ENCODE assay signal across 19 mouse cellular contexts in genomic region chr15:61506361-61506897, GRCm38 (mm10).
DNase-seq lines count a peak whose midpoint lies in the region; ATAC-seq lines count a peak whose summit lies in the region.
"Had no signal": no experiment of that assay in that cellular context is flagged by ENCODE, and none has a peak within 500 bp of the region (broad histone marks: within the 10 kb centered on the region; RNA-seq: fewer than 3 reads in every experiment).

No protein-coding gene starts in this region.

- ATAC-seq in intestine, embryonic 15.5 days = peak; percentile 92
- ATAC-seq in stomach, embryonic 15.5 days (ENCODE audit: insufficient read depth, low FRiP score, low read depth) = peak; percentile 58; the same call in 1 of the 2 replicates
- ATAC-seq: forebrain, embryonic 13.5 days; forebrain, postnatal 0 days had no signal

- no peak overlapping the region for H3K4me2 ChIP-seq in intestine, embryonic 15.5 days (replicated peaks)
- no peak overlapping the region for H3K4me2 ChIP-seq in stomach, embryonic 15.5 days
- H3K4me2 ChIP-seq: embryonic facial prominence, embryonic 13.5 days; forebrain, embryonic 13.5 days; heart, embryonic 12.5 days; hindbrain, embryonic 15.5 days had no signal

- no peak overlapping the region for H3K9ac ChIP-seq in intestine, embryonic 15.5 days
- H3K9ac ChIP-seq in stomach, embryonic 15.5 days = no peak overlapping the region
- H3K9ac ChIP-seq: embryonic facial prominence, embryonic 13.5 days; forebrain, embryonic 13.5 days; forebrain, postnatal 0 days; heart, embryonic 12.5 days; hindbrain, embryonic 15.5 days had no signal

- 0 out of 2 replicates have a peak overlapping the region, but pooled peaks have one; percentile 62 for H3K27ac ChIP-seq in intestine, embryonic 15.5 days
- no peak overlapping the region for H3K27ac ChIP-seq in stomach, embryonic 15.5 days
- H3K27ac ChIP-seq: embryonic facial prominence, embryonic 13.5 days; forebrain, embryonic 13.5 days; hindbrain, embryonic 15.5 days had no signal

- WGBS in intestine, embryonic 15.5 days = 51% methylated on average over 6 of the region's 6 CpGs
- WGBS in stomach, embryonic 15.5 days = 72% methylated on average over 6 of the region's 6 CpGs

- H3K9me3 ChIP-seq in intestine, embryonic 15.5 days = no peaks in the 10 kb centered on the region
- H3K9me3 ChIP-seq in stomach, embryonic 15.5 days = no peaks in the 10 kb centered on the region
- H3K9me3 ChIP-seq: embryonic facial prominence, embryonic 13.5 days; forebrain, embryonic 13.5 days; G1E; heart, embryonic 12.5 days; hindbrain, embryonic 15.5 days had no signal

- peak; percentile 47 for DNase-seq in ZHBTc4 (ENCODE audit: low read depth, low spot score)
- DNase-seq in cerebellum, adult 11 months = no peak
- DNase-seq in right cerebral cortex, postnatal 4 days = no peak
- no peak for DNase-seq in heart, postnatal 25 days (ENCODE audit: low spot score)
- DNase-seq: adrenal gland, postnatal 10 days; cerebellum, adult 18-20 months; cerebellum, adult 9-11 months; cerebellum, postnatal 36 days; forebrain, postnatal 0 days; gastrocnemius, postnatal 14 days; heart, postnatal 36 days had no signal

- no peaks in the 10 kb centered on the region for H3K36me3 ChIP-seq in intestine, embryonic 15.5 days
- H3K36me3 ChIP-seq in stomach, embryonic 15.5 days = no peaks in the 10 kb centered on the region
- H3K36me3 ChIP-seq: embryonic facial prominence, embryonic 13.5 days; G1E; heart, embryonic 12.5 days; hindbrain, embryonic 15.5 days had no signal

- no peaks in the 10 kb centered on the region for H3K27me3 ChIP-seq in intestine, embryonic 15.5 days (replicated peaks)
- H3K27me3 ChIP-seq in stomach, embryonic 15.5 days (replicated peaks) = no peaks in the 10 kb centered on the region
- H3K27me3 ChIP-seq: CH12.LX; embryonic facial prominence, embryonic 13.5 days; forebrain, embryonic 13.5 days; heart, embryonic 12.5 days; hindbrain, embryonic 15.5 days had no signal

- intact Hi-C loops in heart, postnatal 25 days (cut with DNase I) = no loop called here

- no peak overlapping the region for H3K4me3 ChIP-seq in intestine, embryonic 15.5 days (replicated peaks)
- H3K4me3 ChIP-seq in stomach, embryonic 15.5 days (replicated peaks) = no peak overlapping the region
- H3K4me3 ChIP-seq: embryonic facial prominence, embryonic 13.5 days; forebrain, embryonic 13.5 days; heart, embryonic 12.5 days; hindbrain, embryonic 15.5 days had no signal

- H3K4me1 ChIP-seq in intestine, embryonic 15.5 days (replicated peaks) = no peaks in the 10 kb centered on the region
- H3K4me1 ChIP-seq in stomach, embryonic 15.5 days = no peaks in the 10 kb centered on the region
- H3K4me1 ChIP-seq: embryonic facial prominence, embryonic 13.5 days; heart, embryonic 12.5 days; hindbrain, embryonic 15.5 days had no signal
